Mouse (Mus musculus): ENCODE results near the gene Xylb.
A peak's percentile ranks its signal among the peaks of the same experiment; 100 is the strongest.
"Not testable (repeated sequence)": the region's sequence is repeated elsewhere in the genome, so short reads cannot be mapped to it uniquely, and the experiment has no call there.

Gene Xylb

DNA sequence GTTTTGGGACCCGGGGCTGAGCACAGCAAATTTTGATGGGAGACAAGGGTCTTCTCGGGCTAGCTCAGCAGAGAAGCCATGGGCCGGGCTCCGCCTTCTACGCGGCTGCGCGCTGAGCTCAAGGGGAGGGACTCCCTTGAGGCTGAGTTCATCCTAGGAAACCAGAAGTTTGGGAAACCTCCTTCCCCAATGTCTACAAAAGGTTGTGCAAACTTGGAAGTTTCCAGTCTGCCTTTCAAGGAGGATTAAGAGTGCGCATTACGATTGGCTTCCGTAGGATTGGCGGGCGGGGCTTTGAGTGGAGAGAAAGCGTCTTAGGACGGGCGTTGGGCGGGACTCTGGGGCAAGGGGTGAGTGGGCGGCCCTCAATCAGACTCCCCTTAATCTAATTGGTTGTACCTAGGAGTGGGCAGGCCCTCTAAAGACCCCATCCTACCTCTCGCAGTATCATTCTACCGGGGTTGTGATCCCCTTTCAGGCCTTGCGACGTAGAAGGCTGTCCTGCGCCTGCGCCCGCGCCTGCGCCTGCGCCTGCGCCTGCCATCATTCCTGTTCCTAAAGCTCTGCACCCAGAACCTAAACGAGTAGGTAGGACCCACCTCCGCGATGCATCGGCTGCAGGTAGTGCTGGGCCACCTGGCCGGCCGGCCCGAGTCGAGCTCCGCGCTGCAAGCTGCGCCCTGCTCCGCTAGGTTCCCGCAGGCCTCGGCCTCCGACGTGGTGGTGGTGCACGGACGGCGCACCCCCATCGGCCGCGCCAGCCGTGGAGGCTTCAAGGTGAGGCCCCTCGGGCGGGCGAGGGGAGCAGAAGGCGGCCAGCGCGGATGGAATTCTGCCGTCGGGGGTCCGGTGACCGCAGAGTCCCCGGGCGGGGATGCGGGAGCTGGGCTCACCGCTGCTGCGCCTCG, 16.0 kb upstream of the Xylb start, which contains the start of gene Myd88:
Myd88 (minus strand) TSS at position 503 of the 908 bp plus-strand sequence.
- DNase-seq: peak; percentile 92

DNA sequence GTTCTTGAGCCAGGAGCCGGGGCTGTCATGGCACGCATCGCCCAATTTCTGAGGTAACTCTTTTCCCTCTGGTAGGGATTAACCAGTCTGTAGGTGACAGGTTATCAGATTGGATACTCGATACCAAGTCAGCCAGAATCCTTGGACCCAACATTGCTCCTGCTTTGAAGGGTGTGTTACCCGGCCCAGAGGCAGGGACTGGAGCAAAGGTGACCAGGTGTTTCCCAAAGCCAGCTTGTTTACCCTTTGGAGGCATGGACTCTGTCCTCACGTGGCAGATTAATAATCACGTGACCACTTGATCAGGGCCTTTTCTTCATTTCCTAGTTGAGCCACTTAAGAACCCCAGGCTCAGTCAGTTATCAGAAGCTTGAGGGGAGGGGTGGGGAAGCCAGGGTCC, 14.5 kb upstream of the Xylb start:
- no peak for DNase-seq

DNA sequence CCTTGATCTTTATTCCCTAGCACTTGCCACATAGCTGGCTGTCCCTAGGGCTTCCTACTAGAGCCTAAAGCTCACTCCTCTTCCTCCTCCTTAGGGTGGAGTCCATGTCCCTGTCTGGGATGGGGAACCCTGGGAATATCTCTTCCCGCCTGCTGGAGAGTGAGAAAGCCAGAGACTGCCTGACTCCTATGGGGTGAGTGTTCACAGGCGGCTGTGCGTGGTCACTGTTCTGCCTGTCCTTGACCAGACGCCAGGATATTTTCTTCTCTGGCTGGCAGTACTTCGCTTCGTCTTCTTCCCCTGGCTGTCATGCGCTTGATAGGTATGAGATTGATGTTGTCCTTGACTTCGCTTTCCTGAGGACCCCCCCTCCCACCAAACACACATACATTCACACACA, 10.8 kb upstream of the Xylb start:
- DNase-seq: no peak

DNA sequence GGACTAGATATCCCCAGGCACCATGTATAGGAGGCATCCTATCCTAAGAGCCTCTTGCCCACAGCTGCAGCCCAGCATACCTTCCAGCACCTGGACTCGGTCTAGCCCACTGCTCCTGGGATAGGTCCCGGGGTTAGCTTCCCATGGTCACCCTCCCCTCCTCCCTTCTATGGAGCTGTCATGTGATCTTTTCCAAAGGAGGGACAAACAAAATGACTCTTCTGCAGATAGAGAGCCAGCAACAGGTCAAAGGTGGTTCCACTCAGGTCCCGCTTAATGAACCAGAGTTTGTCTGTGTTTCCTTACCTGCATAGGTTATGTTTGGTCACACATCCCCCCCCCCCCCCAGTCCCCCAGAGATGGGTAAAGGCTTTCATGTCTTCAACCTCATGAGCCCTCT, 6.7 kb upstream of the Xylb start:
- DNase-seq: no peak

DNA sequence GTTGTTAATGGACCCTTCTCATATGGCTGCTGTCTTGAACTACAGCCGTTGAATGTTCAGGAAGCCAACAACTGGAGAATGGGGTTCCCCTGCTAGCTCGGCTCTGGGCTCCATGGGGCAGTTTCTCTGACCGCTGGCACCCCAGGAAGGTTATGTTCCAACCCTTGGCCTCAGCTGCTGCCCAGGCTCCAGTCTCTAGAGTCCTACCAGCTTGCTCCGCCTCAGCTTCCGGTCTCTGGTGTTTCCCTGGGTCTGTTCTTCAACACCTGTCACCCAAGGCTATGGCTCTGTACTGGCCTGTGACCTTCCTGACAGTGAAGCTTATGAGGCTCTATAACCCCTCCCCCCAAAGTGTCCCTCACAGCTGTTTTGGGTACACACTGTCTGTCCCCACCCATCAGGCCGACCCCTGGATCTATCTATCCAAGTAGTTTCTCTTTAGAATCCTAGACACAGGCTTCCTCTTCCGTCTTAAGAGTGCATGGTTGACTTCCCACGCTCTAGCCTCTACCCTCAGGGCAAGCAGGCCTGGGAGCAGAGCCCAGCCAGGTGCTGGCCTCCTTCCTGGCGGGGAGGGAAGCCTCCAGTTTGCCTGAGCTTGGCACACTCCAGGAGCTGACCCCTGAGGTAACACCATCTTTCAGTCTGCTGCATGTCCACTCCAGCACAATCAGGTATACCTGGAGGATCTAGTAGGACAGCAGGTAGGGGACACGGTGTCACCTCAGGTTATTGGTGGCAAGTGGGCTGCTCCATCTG, 6.1 kb upstream of the Xylb start:
- DNase-seq: no peak

DNA sequence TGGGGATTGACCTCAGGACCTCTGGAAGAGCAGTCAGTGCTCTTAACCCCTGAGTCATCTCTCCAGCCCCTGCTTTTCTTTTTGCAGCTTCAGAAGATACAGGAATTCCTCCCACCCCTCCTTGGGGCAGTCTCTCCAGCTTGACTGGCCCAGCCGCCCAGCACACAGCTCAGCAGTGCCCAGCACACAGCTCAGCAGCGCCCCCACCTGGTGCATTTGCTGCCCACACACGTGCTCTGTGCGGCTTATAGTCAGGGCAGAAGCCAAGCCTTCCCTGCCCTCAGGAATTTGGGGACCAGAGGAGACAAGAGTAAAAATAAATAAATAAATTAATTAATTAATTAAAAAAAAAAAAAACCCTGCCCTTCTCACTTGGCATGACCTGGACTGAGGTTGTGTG, 5.1 kb upstream of the Xylb start:
- DNase-seq: peak; percentile 85

DNA sequence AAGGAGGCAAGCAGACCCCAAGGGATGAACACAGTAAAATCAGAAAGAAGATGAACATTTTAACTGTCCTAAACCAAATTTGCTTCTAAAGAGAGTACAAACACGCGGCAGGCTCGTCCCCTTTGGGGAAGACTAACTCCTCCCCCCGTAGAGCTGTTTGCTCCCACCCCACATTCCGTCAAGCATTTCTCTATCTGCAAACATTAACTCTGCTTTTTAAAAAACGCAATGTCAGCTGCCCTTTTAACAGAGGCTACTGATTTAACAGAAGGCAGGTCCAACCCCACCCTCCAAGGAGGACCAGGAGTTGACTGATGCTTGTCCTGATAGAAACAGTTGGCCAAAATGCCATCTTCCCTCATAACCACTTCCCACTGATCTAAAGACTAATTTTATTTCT, 3.3 kb upstream of the Xylb start:
- DNase-seq: no peak

DNA sequence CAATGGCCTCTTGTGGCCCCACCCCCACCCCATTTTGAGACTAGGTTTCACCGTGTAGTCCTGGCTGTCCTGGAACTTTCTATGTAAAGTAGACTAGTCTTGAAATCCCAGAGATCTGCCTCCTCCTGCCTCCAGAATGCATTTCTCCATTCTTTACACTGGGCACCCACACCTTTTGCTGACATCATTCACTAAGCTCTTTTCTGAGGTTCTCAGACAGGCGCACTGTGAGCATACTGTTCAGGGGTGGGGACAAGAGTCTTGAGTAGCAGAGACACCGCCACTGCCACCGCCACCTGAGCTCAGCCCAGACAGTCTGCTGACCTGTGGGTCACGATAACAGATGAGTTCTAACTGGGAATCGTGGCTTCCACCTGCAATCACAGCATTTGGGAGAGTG, 1.2 kb upstream of the Xylb start:
- no peak for DNase-seq

DNA sequence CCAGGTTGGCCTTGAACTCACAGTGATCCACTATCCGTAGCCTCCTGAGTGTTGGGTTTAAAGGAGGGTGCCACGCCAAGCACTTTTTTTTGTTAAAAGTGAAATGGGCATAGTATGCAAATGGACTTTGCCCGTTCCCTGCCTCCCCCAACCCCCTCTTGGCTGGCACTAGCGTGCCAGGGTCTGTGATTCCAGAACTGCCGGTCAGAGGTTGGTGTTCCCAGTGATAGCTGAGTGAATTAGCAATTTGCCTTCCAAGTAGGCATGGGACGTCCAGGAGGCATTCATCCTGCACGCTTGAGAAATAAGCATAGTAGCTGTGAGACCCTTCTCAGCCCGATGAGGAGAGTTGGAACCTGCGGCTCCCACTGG, 863 bp downstream of the Xylb start:
- DNase-seq: no peak

DNA sequence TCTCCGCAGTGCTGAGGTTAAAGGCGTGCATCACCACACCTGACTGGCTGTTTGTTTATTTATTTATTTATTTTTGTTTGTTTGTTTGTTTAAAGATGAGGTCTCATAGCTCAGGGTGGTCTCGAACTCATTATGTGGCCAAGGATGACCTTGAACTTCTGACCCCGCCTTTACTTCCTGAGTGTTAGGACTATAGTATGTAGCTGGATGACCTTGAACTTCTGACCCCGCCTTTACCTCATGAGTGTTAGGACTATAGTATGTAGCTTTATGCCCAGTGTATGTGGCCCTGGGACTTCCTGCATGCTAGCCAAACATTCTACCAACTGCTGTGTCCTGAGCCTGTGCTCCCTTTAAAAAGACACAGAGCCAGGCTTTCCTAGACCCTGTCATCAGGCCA, 4.2 kb downstream of the Xylb start:
- DNase-seq: no peak

DNA sequence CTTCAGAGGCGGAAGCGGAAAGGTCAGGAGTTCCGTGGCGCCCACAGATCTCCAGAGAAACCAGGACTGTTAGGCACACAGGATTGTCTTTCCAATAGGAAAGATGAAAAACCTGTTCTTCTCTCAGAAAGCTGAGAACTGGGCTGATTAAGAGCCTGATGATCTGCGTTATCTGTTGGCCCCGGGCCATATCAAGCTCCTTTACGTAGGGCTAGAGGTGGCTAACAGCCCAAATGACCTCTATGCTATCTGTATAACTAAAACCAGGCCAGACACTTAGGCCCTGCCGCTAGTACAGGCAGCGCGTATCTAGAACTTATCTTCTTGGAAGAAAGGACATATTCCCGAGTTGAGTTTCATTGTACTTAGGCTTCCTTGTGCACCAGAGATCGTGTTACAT, 6.0 kb downstream of the Xylb start:
- no peak for DNase-seq

DNA sequence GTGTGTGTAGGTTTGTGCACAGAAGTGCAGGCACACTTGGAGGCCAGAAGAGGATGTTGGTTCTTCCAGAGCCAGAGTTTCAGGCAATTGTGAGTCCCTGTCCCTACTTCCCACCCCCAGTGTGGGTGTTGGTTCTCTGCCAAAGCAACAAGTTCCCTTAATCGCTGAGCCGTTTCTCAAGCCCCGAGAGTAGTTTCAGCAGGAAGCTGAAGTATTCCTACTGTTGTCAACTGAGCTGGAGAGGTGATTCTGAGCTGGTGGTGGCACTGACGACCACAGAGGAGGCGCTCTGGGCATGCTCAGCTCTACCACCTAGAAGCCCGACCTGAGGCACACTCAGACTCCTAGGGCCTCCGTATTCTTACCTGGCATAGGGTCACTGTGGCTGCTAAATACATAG, 8.1 kb downstream of the Xylb start, which contains the start of gene Slc22a14:
Slc22a14 (minus strand) TSS at position 270 of the 400 bp plus-strand sequence.
- DNase-seq: no peak

DNA sequence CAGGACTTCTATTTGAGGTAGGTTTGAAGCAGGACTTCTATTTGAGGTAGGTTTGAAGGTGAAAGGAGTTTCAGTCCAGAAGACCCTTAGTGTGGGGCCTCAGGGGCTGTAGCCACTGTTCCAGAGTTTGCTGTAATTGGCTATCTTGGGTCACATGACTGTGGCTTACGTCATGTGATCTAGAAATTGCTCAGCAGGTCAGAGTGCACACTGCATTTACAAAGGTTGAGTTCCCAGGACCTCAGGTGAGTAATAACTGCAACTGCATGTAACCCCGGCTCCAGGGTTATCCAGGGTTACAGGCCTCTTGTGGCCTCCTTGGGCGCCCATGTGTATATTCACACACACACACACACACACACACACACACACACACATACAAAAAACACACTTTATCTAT, 11.2 kb downstream of the Xylb start:
- no peak for DNase-seq

DNA sequence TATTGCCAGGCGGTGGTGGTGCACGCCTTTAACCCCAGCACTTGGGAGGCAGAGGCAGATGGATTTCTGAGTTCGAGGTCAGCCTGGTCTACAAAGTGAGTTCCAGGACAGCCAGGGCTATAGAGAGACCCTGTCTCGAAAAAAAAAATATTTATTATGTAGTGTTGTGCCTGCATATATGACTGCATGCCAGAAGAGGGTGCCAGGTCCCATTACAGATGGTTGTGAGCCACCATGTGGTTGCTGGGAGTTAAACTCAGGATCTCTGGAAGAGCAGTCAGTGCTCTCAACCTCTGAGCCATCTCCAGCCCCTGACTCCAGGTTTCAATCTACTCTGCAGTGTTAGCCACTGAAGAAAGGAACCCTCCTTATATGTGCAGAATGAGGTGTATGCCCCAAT, 13.6 kb downstream of the Xylb start:
- not testable (repeated sequence) for DNase-seq

DNA sequence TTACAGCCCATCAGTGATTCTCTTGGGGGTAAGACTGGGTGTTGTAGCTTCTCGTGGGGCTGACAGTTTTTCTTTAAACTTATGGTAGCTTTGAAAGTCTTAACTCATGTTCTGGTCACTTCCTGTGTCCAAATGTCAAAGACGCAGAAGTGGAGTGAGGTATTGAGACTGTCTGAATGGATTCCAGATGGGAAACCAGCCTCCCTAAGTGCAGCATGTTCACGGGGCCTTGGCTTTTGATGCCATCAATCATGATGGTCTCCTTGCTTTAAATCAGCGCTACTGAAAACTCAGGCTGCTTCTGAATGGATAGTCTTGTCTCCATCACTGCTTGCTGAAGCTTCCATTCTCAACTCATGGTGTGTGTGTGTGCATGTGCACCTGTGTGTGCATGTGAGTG, 14.1 kb downstream of the Xylb start:
- DNase-seq: no peak

DNA sequence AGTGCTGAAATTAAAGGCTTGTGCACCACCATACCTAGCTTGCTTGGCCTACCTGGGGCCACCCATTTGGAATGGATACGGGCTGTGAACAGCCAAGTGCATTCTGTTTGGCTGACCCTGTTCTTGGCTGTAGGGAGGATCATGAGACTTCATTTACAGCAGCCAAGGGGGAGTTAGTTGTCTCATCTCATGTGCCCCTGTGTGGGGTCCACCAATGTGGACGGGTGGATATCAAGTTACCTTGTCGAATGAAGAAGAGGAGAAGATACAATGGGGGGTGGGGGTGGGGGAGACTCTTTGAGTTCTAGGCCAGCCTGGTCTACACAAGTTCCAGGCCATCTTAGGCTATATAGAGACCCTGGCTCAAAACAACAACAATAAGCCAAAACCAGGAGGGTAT, 17.8 kb downstream of the Xylb start:
- no peak for DNase-seq

DNA sequence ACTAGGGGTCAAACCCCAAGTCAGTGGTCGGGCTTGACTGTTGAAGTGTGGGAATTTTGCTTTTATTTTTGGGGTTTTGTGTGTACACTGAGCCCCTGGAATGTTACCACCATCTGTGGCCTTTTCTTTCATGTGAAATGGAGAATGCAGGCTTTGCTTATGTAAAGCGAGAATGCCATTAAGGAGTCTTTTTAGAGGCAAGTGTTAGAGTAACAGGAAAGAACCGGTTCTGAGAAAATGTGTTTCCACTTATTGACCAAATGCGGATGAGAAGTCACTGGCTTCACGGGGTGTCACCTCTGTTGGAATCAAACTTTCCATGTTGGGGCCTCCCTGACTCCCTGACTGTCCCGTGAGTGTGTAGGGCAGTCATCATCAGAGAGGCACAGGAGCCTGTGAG, 18.4 kb downstream of the Xylb start:
- DNase-seq: no peak

DNA sequence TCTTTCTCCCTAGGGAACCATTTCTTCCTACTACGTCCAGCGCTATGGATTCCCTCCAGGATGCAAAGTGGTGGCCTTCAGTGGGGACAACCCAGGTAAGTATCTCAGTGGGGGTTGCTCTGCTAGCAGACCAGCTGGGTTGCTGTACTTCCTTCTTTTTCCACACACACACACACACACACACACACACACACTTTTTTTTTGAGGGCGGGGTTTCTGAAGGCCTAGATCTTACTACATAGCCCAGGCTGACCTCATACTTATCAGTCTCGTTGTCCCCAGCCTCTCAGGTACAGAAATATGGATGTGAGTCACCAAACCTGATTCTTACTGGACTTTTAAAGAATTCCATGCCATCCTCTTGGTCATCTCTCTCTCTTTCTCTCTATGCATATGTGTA, 21.1 kb downstream of the Xylb start:
- DNase-seq: no peak

DNA sequence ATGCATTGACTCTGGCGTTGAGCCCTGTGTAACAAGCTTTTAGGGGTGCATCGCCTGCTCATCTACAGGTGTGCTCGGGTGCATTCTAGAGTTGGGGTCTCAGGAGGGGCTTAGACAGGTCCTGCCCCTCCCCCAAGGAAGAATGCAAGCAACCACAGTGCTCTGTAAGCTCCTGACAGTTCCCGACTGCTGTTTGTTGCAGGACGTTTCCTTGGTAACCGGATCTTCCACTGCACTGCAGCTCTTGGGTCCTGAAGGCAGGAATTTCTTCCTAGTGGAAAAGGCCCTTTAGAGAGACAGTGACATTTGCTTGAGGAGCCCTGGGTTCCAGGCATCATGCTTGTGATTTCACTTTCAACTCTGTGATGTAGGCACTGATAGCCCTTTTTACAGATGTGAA, 25.4 kb downstream of the Xylb start:
- no peak for DNase-seq

DNA sequence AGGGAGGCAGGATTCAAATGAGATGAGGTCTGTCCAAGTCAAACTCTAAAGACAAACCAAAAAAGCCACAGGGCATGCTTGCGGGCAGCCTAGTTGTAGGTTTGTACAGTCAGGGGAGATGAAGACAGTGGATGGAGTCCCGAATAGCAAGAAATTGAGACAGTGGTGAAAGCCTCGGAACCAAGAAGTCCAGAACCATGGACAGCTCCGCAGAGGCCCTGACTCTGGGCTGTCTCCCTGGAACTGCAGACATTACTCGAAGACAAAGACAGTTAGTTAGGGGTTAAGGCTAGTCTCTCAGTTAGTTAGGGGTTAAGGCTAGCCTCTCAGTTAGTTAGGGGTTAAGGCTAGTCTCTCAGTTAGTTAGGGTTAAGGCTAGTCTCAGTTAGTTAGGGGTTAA, 31.8 kb downstream of the Xylb start:
- DNase-seq: peak; percentile 23

DNA sequence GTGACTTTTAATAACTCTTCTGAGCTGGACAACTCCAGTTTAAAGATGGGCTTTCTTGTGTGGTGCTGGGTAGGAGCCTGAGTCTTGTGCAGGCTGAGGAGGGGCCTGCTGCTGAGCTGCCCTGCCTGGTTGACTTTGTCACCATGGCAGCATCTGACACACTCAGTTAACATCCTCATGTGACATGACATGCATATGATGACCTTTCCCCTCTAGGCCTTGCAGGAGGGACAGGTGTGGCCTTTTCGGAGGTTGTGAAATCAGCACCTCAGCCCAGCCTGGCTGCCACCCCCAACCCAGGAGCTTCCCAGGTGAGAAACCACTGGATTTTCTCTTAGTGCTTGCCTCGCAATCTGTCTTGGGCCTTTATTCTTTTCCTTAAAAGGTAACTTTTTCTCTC, 33.0 kb downstream of the Xylb start:
- no peak for DNase-seq

DNA sequence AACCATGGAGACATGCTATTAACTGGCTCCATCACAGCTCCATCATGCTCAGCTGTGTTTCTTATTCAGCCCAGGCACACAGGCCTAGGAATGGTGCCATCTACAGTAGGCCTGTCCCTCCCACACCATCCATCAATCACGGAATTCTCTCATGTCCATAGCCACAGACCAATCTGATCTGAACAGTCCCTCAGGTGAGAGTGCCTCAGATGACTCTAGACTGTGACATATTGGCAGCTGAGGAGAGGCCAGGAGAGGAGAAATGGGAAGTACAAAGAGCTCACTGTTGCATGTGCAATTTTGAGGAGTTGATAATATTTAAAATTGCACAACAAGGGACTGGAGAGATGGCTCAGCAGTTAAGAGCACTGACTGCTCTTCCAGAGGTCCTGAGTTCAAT, 37.6 kb downstream of the Xylb start:
- no peak for DNase-seq

DNA sequence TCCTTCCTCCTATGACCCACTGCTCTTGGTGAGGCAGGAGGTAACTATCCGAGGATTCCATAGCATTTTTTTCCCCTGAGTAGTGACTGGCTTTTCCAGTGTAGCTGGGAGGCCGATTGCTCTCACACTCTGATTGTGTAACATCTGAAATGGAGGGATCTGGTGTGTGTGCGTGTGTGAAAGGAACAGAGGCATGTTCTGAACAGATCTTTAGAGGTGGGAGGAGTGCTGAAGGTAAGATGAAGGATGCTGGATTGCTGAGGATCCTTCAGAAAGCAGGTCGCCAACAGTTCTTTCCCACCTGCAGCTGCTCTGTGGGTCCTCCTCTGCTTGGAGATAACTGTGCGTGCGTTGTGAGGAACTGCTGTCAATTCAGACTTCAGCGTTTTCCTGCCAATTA, 44.2 kb downstream of the Xylb start:
- no peak for DNase-seq

DNA sequence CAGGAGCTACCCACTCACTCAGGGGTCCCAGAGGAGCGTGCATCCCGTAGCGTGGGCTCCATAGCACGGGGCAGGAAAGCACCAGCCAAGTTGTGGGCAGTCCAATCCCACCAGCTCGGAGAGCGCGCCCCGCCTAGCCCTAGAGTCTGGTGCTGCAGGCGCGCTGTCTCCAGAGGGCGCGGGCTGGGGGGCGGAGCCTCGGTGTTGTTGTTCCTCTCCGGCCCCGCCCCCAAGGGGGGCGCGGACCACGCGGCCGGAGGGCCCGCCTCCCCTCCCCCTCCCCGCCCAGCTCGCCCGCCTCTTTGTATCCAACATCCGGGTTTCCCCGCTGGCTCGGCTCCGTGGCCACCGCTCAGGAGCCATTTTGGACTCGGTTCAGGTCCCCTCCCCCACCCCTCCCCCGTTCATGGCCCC, 44.6 kb downstream of the Xylb start, which contains the start of gene Acvr2b:
Acvr2b (plus strand) TSS at position 318 of the 414 bp plus-strand sequence.
- DNase-seq: peak; percentile 92
